Mouse (Mus musculus): Measurements from ENCODE around the gene Abca8b.

GRCm38 (mm10) chr11:109898791-109899467 is 96.7 kb downstream of the Abca8b start:
- TF ChIP-seq CTCF (IDR thresholded peaks at IDR 0.05; ENCODE audit: borderline replicate concordance, insufficient read depth, low read length) (no peak), POLR2A (IDR thresholded peaks at IDR 0.05; ENCODE audit: low read depth, low read length) (no peak)
